Mouse (Mus musculus) right cerebral cortex, postnatal 36 days (tissue): ENCODE results near the gene D8Ertd738e.
"Not testable (repeated sequence)": the region's sequence is repeated elsewhere in the genome, so short reads cannot be mapped to it uniquely, and the experiment has no call there.

Experiments
- DNase-seq, 2 experiments: peaks; one replicate each; pipeline ENCODE4 v3.0.0; 2022; ENCODE audit warnings: low spot score in 2 of 2, mixed read lengths in 1 of 2

The D8Ertd738e gene

GRCm38 (mm10) chr8:84249257-84250170, at the start of gene D8Ertd738e:
Gene D8Ertd738e, minus strand, starts transcription at chr8:84249719.
- peak; percentile 82 to 90 for DNase-seq

- no peak for DNase-seq
Measured at GRCm38 (mm10) chr8:84297029-84297785, 47.7 kb upstream of the D8Ertd738e start.

- DNase-seq: no peak
Measured at GRCm38 (mm10) chr8:84291688-84292087, 42.2 kb upstream of the D8Ertd738e start.

- no peak for DNase-seq
Measured at GRCm38 (mm10) chr8:84291086-84291485, 41.6 kb upstream of the D8Ertd738e start.

GRCm38 (mm10) chr8:84288892-84289291, 39.4 kb upstream of the D8Ertd738e start:
- DNase-seq: no peak

GRCm38 (mm10) chr8:84285665-84286064, 36.1 kb upstream of the D8Ertd738e start:
- DNase-seq: not testable (repeated sequence)

GRCm38 (mm10) chr8:84284608-84285063, 35.1 kb upstream of the D8Ertd738e start:
- no peak for DNase-seq

- no peak for DNase-seq
Measured at GRCm38 (mm10) chr8:84280777-84281176, 31.3 kb upstream of the D8Ertd738e start.

- no peak for DNase-seq
Measured at GRCm38 (mm10) chr8:84276447-84276846, 26.9 kb upstream of the D8Ertd738e start.

- DNase-seq: no peak
Measured at GRCm38 (mm10) chr8:84273968-84274367, 24.4 kb upstream of the D8Ertd738e start.

- no peak for DNase-seq
Measured at GRCm38 (mm10) chr8:84272302-84272701, 22.8 kb upstream of the D8Ertd738e start.

- peak; percentile 100 for DNase-seq
Measured at GRCm38 (mm10) chr8:84269950-84270773, 20.6 kb upstream of the D8Ertd738e start, which contains the start of gene Ccdc130. Gene Ccdc130, minus strand, starts transcription at chr8:84270380.

- DNase-seq: peak in 1 of 2 experiments; percentile 35
Measured at GRCm38 (mm10) chr8:84261098-84261497, 11.6 kb upstream of the D8Ertd738e start.

- DNase-seq: peak; percentile 70 to 75
Measured at GRCm38 (mm10) chr8:84256822-84257610, 7.5 kb upstream of the D8Ertd738e start, which contains the start of gene Mri1. Gene Mri1, minus strand, starts transcription at chr8:84257326.

- no peak for DNase-seq
Measured at GRCm38 (mm10) chr8:84256458-84256821, 6.9 kb upstream of the D8Ertd738e start.

GRCm38 (mm10) chr8:84255858-84256257, 6.3 kb upstream of the D8Ertd738e start:
- no peak for DNase-seq

GRCm38 (mm10) chr8:84241821-84242220, 7.7 kb downstream of the D8Ertd738e start:
- DNase-seq: no peak

GRCm38 (mm10) chr8:84241167-84241566, 8.4 kb downstream of the D8Ertd738e start:
- DNase-seq: no peak

GRCm38 (mm10) chr8:84237542-84238229, 11.8 kb downstream of the D8Ertd738e start:
- DNase-seq: no peak

GRCm38 (mm10) chr8:84236998-84237473, 12.5 kb downstream of the D8Ertd738e start, which contains the start of gene Zswim4:
Gene Zswim4, minus strand, starts transcription at chr8:84237055.
- DNase-seq: peak; percentile 99
